Mouse (Mus musculus): ENCODE measurements at regions not wholly inside any gene's neighbourhood (a gene's known extent, or its start where the extent isn't known, plus 50 kb on each side); places are given as distances from the start of the nearest gene placed in this dataset.

DNA sequence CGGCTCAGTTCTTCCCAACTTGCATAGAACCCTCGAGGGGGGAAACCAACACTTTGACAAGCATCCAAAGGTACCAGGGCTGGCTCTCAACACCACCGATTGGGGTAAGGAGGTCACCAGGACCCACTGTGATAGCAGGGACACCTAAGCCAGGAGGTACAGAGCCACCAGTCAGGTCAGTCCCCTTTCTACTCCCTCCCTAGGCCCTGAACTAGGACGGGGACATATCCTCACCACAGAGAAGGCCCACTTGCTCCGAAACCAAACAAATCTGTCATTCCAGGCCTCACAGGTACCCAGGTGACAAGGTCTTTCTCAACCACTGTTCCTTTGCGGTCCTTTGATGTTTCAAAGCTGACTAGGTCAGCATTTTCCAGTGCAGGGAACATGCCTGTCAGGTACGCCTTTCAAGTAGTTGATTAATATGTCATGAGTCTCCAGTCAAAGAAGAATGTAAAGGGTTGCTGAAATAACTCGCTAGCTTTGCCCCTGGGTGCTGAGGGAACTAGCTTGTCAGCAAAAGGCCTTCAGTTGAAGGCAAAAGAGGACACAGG, 95.4 kb downstream of the Zfp36l1 start:
- DNase-seq = no peak

DNA sequence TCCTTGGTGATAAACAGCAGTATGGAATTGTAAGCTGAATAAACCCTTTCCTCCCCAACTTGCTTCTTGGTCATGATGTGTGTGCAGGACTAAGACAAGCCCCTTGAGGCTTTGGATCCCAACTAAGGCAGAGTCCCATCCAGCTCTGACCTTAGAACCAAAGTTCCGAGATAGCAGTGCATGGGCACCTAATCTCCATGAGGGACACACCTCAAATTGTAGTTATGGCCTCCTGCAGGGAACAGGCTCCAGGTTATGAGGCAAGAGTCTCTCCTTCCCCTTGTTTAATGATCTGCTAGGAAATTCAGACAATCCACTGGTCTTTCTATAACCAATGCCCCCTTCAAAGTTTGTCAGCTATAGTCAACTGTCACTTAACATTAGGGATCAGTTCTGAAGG, 96.9 kb downstream of the Zfp36l1 start:
- no peak for DNase-seq

DNA sequence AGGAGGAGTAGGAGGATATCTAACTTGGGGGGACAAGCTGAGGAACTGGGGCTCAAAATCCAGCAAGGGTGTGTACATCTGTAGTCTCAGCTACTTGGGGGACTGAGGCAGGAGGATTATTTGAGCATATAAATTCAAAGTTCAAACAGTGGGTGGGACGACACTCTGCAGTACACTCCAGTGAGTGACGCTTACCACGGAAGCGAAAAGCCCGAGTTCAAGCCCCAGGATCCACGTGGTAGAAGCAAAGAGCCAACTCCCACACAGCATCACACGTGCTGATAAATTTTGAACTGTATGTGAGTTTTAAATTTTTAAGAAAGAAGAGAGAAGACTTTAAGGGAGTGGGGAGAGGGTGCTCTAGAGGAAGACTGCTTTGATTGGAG, 98.2 kb downstream of the Zfp36l1 start:
- DNase-seq = no peak

DNA sequence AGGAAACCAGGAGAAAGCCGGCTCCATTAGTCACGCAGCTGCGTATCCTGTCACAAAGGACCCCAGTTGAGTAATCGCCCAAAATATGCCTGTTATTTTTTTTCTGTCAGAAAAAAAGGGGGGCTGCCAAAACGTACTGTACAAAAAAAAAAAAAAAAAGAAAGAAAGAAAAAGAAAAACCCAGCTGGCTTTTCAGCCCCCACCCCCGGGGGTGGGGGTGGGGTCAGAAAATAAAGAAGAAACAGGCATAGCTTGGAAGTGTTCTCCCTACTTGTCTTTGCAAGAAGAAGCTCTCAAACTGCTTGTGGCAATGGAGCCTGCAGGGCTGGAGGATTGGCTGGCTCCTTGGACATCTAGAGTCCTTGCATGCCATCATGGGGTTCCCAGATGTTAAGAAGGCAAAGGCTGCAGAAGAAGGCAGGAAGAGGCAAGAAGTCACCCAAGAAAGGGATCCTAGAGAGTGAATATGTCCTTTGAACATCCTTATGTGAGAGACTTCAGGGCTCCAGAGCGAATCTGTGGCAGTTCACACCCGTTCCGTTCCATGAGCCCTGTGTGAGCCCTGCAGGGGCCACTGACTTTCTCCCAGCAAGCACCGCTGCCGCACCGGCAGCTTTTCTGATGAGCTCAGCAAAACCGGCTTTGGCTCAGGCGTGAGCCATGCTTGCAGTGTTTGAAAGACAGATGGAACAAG, 98.8 kb downstream of the Zfp36l1 start:
- DNase-seq = peak; percentile 43 to 53

DNA sequence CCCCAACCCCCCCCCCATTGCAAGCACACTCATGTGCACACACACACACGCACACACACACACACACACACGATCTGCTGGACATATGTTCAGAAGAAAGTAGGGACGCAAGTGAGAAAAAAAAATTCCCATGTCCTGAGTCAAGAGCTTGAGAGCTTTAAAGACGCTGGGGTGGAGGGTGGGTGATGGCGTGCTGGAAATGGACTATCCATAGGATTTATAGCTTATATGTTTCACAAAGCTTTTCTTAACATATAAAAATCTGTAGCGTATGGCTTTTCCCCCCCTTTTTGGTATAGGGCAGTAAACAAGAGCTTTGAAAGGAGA, 99.3 kb downstream of the Zfp36l1 start:
- no peak for DNase-seq

DNA sequence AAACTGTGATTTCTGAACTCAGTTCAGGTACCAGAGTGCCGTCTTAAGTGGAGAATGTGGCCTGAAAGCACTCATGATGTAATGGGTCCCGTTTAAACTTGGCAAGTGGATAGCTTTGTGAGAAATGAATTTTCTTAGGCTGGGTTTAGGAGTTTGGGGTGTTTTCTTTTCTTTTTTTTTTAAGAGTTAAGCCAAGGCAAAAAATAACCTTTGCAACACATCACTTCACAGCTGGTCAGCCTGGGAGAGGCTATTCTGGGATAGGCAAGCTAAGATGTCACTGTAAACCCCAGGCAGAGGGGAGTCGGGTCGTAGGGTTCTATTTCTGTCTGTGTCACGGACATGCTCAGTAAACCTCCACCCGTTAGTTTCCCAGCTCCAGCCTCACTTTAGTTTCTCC, 100.9 kb downstream of the Zfp36l1 start:
- DNase-seq = no peak

GRCm38 (mm10) chr12:80010947-80011346, 101.9 kb downstream of the Zfp36l1 start:
- DNase-seq = no peak

DNA sequence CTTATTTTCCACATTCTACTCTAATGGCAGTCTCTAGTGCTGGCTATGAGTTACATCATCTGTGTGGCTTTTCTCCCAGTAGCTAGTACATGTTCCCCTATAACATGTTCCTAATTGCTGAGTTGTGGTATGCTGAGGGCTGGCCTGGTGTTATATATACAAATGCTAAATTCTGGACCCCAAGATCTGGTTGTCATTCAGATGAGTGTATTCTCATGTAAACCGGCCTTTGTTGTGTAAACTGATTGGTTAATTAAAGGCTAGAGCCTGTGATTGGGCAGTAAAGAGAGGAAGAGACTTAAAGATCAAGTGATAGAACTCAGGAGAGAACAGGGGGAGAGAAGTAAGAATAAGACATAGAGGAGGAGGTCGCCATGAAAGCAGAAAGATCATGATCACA, 102.6 kb downstream of the Zfp36l1 start:
- no peak for DNase-seq

- no peak for DNase-seq
Observed at GRCm38 (mm10) chr12:80007849-80008248, 105.0 kb downstream of the Zfp36l1 start.

DNA sequence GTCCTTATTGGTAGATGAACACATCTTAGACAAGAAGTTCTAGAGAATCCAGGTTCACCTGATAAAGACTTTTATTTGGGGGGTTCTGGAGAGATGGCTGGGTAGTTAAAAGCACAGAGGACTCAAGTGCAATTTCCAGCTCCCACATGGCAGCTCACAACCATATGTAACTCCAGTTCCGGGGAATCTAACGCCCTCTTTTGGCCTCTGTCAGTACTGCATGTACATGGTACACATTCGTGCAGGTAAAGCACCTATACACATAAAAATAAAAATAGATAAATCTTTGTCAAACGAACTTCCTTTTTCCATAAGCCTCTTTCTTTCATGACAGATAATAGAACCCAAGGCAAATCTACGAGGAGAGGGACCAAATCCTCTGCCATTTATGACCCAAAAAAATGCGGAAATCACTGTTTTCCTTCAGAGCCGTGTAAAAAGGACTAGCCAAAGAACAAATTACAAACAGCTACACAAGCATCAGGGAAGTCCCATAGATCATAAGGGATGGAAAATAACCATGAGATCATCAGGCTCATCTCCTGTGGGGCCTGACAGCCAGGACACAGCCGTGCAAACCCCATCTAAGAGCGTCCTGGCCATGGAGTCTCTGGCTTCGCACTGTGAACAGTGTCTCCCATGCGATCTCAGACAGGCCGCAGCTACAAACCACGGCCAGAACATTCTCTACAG, 107.4 kb downstream of the Zfp36l1 start:
- DNase-seq = no peak

- DNase-seq = no peak
Observed at GRCm38 (mm10) chr12:80004575-80004974, 108.2 kb downstream of the Zfp36l1 start.

DNA sequence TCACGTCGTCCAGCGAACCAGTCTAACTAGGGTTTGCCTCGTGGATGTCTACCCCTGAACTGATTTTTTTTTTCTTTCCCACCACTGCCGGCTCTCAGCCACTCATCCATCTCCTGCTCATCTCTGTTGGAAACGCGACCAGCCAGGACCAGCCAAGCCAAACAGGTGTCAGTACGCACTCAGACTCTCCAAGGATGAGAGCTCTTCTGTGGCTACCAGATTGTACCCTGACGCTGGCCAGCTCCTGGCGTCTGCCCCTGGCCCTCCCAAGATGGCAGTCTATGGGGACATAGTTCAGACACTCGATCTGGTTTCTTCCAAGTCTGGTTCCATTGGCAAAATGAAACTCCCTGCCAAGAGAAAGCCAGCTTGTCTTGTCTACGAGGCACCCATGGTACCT, 109.3 kb downstream of the Zfp36l1 start:
- no peak for DNase-seq

- no peak for DNase-seq
Observed at GRCm38 (mm10) chr12:80002474-80003125, 110.2 kb downstream of the Zfp36l1 start.

DNA sequence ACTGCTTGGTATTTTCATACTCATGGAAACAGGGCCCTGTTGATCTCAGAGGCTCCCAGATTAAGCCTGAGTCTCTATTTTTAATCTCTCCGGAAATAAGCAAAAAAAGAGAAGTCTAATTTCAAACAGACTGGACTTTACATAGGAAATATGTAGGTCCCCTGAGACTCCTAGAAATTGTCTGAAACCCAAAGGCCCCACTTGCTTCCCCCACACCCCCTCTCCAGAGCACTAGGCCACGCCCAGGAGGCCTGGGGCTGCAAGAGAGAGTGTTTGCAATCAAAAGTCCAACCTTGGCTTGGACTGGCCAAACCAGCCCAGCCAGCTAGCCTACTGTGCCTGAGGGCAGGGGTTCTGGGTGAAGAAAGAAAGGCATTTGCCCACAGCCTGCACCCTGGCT, 111.0 kb downstream of the Zfp36l1 start:
- peak; percentile 67 for DNase-seq

DNA sequence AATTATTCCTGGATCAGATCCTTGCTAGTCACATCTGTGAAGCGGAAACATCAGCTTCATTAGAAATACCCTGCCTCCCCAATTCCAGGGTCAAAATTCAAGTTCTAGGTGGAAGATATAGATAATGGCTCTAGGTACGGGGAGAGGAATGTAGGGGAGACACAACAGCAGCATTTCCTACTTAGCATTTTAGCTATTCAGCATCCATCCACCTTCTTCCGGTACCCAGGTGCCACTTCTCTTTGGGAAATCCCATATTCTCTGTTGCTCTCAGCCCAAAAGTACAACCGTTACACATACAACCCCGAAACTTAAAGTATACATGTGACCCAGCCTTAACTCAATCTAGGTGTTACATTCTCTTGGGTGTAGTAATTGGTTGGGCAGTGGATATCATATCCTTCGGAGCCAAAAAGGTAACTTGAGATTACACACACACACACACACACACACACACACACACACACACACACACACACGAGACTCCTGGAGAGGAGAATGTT, 112.9 kb downstream of the Zfp36l1 start:
- no peak for DNase-seq

DNA sequence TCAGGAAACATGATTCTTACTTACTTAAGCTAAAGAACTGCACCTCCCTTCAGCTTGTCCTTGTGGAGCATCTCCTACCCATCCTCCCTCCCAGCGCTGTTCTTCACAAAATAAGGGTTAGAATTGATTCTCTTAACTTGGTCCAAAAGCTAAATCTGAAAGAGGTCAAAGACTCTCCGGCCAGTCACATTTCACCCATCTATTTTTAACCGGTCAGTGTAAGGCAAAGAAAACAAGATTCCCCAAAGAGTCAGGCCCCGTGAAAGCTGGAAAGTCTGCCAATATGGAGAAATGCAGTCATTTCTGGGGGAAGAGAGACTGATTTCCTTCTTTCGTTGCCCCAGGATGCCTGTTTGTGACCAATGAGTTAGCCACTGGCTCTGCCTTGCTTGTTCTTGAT, 114.0 kb downstream of the Zfp36l1 start:
- no peak for DNase-seq

GRCm38 (mm10) chr12:79998339-79998738, 114.5 kb downstream of the Zfp36l1 start:
- DNase-seq = no peak

- DNase-seq = no peak
Observed at GRCm38 (mm10) chr12:79997201-79997600, 115.6 kb downstream of the Zfp36l1 start.

- DNase-seq = no peak
Observed at GRCm38 (mm10) chr12:79995521-79996094, 117.2 kb downstream of the Zfp36l1 start.

- DNase-seq = no peak
Observed at GRCm38 (mm10) chr12:79993821-79994571, 118.8 kb downstream of the Zfp36l1 start.

GRCm38 (mm10) chr12:79991279-79991678, 121.5 kb downstream of the Zfp36l1 start:
- DNase-seq = no peak

DNA sequence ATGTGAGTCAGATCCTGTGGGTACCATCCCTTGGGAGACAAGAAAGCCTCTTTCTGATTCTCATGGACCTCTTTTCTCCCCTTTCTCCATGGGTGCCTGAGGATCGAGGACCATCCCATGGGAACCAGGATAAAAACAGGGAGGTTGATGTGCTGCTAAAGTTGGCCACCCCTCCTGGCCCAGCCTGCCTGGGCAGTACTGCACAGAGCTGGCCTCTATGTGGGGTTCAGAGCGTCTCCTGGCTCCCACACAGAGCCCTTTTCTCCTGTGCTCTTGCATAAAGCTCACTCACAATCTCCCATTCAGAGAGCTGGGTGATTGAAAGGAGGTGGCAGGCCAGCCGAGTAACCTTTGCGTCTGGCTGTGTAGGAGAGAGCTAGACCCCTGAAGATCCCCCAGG, 122.1 kb downstream of the Zfp36l1 start:
- DNase-seq = no peak

Data from spleen, adult 18-20 months (tissue).